Mouse (Mus musculus) neural tube, embryonic 10.5 days (tissue): ENCODE data around the gene Cap2.

Experiments used
- DNase-seq: peaks from one replicate; pipeline ENCODE4 v3.0.0-alpha.2; 2017; ENCODE audit warnings: low spot score; ENCODE audit errors: extremely low spot score

Gene Cap2

DNA sequence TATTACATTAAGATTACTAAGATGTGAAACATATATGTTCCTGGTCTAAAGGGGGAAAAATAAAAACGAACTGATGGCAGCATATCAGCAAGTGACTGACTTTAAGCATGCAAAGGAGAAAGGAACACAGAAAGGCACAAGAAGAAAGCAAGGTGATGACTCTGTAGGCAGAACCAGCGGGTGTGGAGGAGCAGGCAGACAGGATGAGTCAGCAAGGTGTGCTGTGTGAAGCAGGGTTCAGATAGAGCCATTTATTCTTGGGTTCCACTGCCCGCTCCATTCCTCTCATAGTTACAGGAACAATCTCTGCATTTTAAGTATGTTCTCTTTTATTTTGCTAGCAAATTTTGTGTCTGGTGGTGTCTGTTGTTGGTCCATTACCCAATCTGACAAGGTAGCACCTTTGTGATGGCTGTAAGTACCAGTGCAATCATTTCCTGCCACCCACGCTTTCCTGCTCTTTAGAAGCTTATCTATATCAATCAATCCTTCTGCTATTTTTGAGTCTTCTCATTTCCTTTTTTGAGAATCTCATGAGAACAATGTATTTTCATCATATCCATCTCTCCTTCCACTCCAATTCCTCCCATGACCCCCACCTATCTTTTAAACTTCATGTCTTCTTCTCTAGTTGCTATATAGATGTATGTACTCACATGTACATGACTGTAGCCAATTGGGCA lies 189.1 kb downstream of the Cap2 start:
- DNase-seq = no peak

- DNase-seq = no peak
Measured at GRCm38 (mm10) chr13:46695296-46695908, 193.8 kb downstream of the Cap2 start.

DNA sequence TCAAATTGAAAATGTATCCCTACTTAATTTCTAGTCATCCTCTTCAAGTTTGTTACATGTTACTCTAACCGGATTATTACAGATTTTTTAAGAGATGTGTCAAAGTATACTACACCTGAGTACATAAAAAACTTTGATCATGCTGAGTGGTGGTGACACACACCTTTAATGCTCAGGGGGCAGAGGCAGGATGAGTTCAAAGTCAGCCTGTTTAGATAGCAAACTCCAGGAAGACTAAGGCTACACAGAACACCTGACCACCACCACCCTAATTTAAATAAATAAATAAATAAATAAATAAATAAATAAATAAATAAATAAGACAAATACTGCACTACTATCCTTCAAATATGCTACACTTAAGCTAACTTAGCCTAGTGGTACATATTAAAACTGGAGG lies 194.3 kb downstream of the Cap2 start:
- no peak for DNase-seq

GRCm38 (mm10) chr13:46696788-46697187 lies 195.1 kb downstream of the Cap2 start:
- no peak for DNase-seq

DNA sequence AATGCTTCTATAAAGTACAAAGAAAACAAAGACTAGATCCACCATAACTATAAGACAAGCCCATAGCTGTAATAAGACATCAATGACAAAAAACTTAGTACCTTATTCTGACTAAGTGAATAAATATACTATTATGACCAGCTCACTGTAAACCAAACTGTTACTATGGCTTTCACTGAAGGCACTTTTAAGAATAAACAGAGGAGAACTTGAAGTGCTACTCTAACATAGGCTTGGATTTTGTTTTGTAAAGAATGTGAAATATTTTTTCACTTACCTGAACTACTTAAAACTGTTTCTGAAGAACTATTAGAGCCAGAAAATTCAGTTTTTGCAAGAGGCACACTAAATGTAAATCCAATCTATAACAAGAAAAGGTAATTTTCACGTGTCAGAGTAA lies 197.7 kb downstream of the Cap2 start:
- no peak for DNase-seq
